Mouse (Mus musculus) erythroblast, embryonic 14.5 days (primary cell): Measurements from ENCODE around the gene Chst10. TPM values are rescaled to one million over a fixed set of nuclear protein-coding genes. Genes with fewer than 3 reads are reported as not detected.
A peak's percentile ranks its signal among the peaks of the same experiment; 100 is the strongest.

Experiments
- H3K27me3 ChIP-seq: 2 replicates; pipeline ENCODE4 v1.6.1; 2012; ENCODE audit warnings: inconsistent platforms; ENCODE audit not compliant: control insufficient read depth
- H3K36me3 ChIP-seq: 2 replicates; pipeline ENCODE4 v1.6.1; 2012; ENCODE audit warnings: mild to moderate bottlenecking, inconsistent platforms; ENCODE audit not compliant: control insufficient read depth
- H3K4me1 ChIP-seq: 2 replicates; pipeline ENCODE4 v1.6.1; 2012; ENCODE audit warnings: inconsistent platforms; ENCODE audit not compliant: control insufficient read depth
- H3K4me3 ChIP-seq: replicated peaks from 2 replicates; pipeline ENCODE3; 2012; ENCODE audit warnings: moderate library complexity, mild to moderate bottlenecking, inconsistent platforms
- H3K9me3 ChIP-seq: 2 replicates; pipeline ENCODE4 v1.6.1; 2012; ENCODE audit warnings: low read length, inconsistent platforms, mixed read lengths; ENCODE audit not compliant: control insufficient read depth
- GATA1 ChIP-seq: IDR thresholded peaks from 2 replicates; pipeline ENCODE4 v1.6.1; 2012; ENCODE audit warnings: low read length, inconsistent platforms, mixed read lengths
- TAL1 ChIP-seq: IDR thresholded peaks from 3 replicates; pipeline ENCODE4 v1.6.1; 2012; ENCODE audit warnings: low read length, inconsistent platforms, mixed read lengths
- polyA plus RNA-seq: library from polyadenylated mRNA; stranded (reverse); fragments of >175 nt; gene quantifications from 2 replicates; pipeline ENCODE4 v1.2.3, GENCODE M21; 2012

The Chst10 gene
- 0.02 TPM in 2 replicates for polyA plus RNA-seq

GRCm38 (mm10) chr1:38897431-38898248 is at the start of gene Chst10:
Gene Chst10, minus strand, starts transcription at chr1:38898161.
- peak within 1 kb of the TSS; percentile 41 for H3K4me3 ChIP-seq

GRCm38 (mm10) chr1:38939608-38940007 is 41.6 kb upstream of the Chst10 start:
- no peaks in the 10 kb centered on the region for H3K9me3 ChIP-seq
- H3K4me3 ChIP-seq = no peak overlapping the region
- no peaks in the 10 kb centered on the region for H3K36me3 ChIP-seq
- H3K27me3 ChIP-seq = no peaks in the 10 kb centered on the region
- H3K4me1 ChIP-seq = no peaks in the 10 kb centered on the region
- TF ChIP-seq TAL1 (no peak), GATA1 (no peak)

More at GRCm38 (mm10) chr1:38897431-38898248, at the start of gene Chst10:
- no peaks in the 10 kb centered on the region for H3K4me1 ChIP-seq
- TF ChIP-seq TAL1 = no peak
- TF ChIP-seq GATA1 = no peak
- H3K27me3 ChIP-seq = peaks cover 18% of the 10 kb centered on the region
- no peaks in the 10 kb centered on the region for H3K9me3 ChIP-seq
- no peaks in the 10 kb centered on the region for H3K36me3 ChIP-seq

GRCm38 (mm10) chr1:38938849-38939248 is 40.9 kb upstream of the Chst10 start, which contains the start of gene Nms:
Gene Nms, plus strand, starts transcription at chr1:38939149.
- TF ChIP-seq GATA1 = no peak
- no peak for TF ChIP-seq TAL1
- no peaks in the 10 kb centered on the region for H3K27me3 ChIP-seq
- no peak within 1 kb of the TSS for H3K4me3 ChIP-seq
- H3K9me3 ChIP-seq = no peaks in the 10 kb centered on the region
- no peaks in the 10 kb centered on the region for H3K4me1 ChIP-seq
- H3K36me3 ChIP-seq = no peaks in the 10 kb centered on the region

GRCm38 (mm10) chr1:38936780-38937179 is 38.8 kb upstream of the Chst10 start:
- Histone ChIP-seq H3K4me1 (no peaks in the 10 kb centered on the region), H3K9me3 (no peaks in the 10 kb centered on the region), H3K36me3 (no peaks in the 10 kb centered on the region), H3K27me3 (no peaks in the 10 kb centered on the region), H3K4me3 (no peak overlapping the region)
- TF ChIP-seq GATA1 = no peak
- TF ChIP-seq TAL1 = no peak

GRCm38 (mm10) chr1:38934668-38935067 is 36.7 kb upstream of the Chst10 start:
- Histone ChIP-seq H3K4me3 (no peak overlapping the region), H3K4me1 (no peaks in the 10 kb centered on the region), H3K9me3 (no peaks in the 10 kb centered on the region), H3K27me3 (no peaks in the 10 kb centered on the region), H3K36me3 (no peaks in the 10 kb centered on the region)
- TF ChIP-seq TAL1 (no peak), GATA1 (no peak)

GRCm38 (mm10) chr1:38930767-38931166 is 32.8 kb upstream of the Chst10 start:
- Histone ChIP-seq H3K9me3 (no peaks in the 10 kb centered on the region), H3K36me3 (no peaks in the 10 kb centered on the region), H3K27me3 (no peaks in the 10 kb centered on the region), H3K4me3 (no peak overlapping the region), H3K4me1 (no peaks in the 10 kb centered on the region)
- TF ChIP-seq TAL1 (no peak), GATA1 (no peak)

GRCm38 (mm10) chr1:38929468-38929867 is 31.5 kb upstream of the Chst10 start:
- Histone ChIP-seq H3K36me3 (no peaks in the 10 kb centered on the region), H3K4me1 (no peaks in the 10 kb centered on the region), H3K4me3 (no peak overlapping the region), H3K27me3 (no peaks in the 10 kb centered on the region), H3K9me3 (no peaks in the 10 kb centered on the region)
- TF ChIP-seq GATA1 (no peak), TAL1 (no peak)

GRCm38 (mm10) chr1:38928996-38929395 is 31.0 kb upstream of the Chst10 start:
- H3K4me1 ChIP-seq = no peaks in the 10 kb centered on the region
- no peaks in the 10 kb centered on the region for H3K27me3 ChIP-seq
- H3K36me3 ChIP-seq = no peaks in the 10 kb centered on the region
- TF ChIP-seq TAL1 (no peak), GATA1 (no peak)
- no peaks in the 10 kb centered on the region for H3K9me3 ChIP-seq
- H3K4me3 ChIP-seq = no peak overlapping the region

GRCm38 (mm10) chr1:38903985-38904384 is 6.0 kb upstream of the Chst10 start:
- H3K36me3 ChIP-seq = no peaks in the 10 kb centered on the region
- no peak for TF ChIP-seq TAL1
- no peak for TF ChIP-seq GATA1
- H3K4me3 ChIP-seq = no peak overlapping the region
- no peaks in the 10 kb centered on the region for H3K9me3 ChIP-seq
- no peaks in the 10 kb centered on the region; the same call in 1 of the 2 replicates for H3K27me3 ChIP-seq
- no peaks in the 10 kb centered on the region for H3K4me1 ChIP-seq
